Mouse (Mus musculus) erythroblast, embryonic 14.5 days (primary cell): Measurements from ENCODE around the gene Fto. TPM values are rescaled to one million over a fixed set of nuclear protein-coding genes. Genes with fewer than 3 reads are reported as not detected.

ENCODE experiments used
- H3K27me3 ChIP-seq: 2 replicates; pipeline ENCODE4 v1.6.1; 2012; ENCODE audit warnings: inconsistent platforms; ENCODE audit not compliant: control insufficient read depth
- H3K36me3 ChIP-seq: 2 replicates; pipeline ENCODE4 v1.6.1; 2012; ENCODE audit warnings: mild to moderate bottlenecking, inconsistent platforms; ENCODE audit not compliant: control insufficient read depth
- H3K4me1 ChIP-seq: 2 replicates; pipeline ENCODE4 v1.6.1; 2012; ENCODE audit warnings: inconsistent platforms; ENCODE audit not compliant: control insufficient read depth
- H3K4me3 ChIP-seq: replicated peaks from 2 replicates; pipeline ENCODE3; 2012; ENCODE audit warnings: moderate library complexity, mild to moderate bottlenecking, inconsistent platforms
- H3K9me3 ChIP-seq: 2 replicates; pipeline ENCODE4 v1.6.1; 2012; ENCODE audit warnings: low read length, inconsistent platforms, mixed read lengths; ENCODE audit not compliant: control insufficient read depth
- GATA1 ChIP-seq: IDR thresholded peaks from 2 replicates; pipeline ENCODE4 v1.6.1; 2012; ENCODE audit warnings: low read length, inconsistent platforms, mixed read lengths
- TAL1 ChIP-seq: IDR thresholded peaks from 3 replicates; pipeline ENCODE4 v1.6.1; 2012; ENCODE audit warnings: low read length, inconsistent platforms, mixed read lengths
- polyA plus RNA-seq: library from polyadenylated mRNA; stranded (reverse); fragments of >175 nt; gene quantifications from 2 replicates; pipeline ENCODE4 v1.2.3, GENCODE M21; 2012

Fto gene
- polyA plus RNA-seq, 1 experiment: 0.33 TPM

DNA sequence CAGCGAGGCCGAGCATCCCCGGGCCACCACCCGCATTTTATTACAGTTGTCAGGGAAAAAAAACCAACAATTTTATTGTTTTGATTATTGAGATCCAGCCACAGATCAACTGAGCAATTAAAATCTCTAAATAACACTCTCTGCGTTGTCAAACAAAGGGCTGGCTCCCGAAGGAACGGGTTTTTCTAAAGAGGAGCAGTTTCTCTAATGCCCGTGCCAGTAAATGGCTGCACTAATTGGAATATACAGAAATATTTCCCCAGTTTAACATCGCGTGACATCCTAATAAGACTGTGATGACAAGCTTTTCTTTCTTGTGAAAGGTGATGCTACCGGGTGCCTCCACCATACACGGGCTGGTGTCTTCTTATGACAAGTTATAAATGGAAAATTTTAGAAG is 324.9 kb downstream of the Fto start:
- H3K9me3 ChIP-seq: no peaks in the 10 kb centered on the region
- TF ChIP-seq TAL1: no peak
- TF ChIP-seq GATA1: no peak
- no peaks in the 10 kb centered on the region; the same call in 1 of the 2 replicates for H3K36me3 ChIP-seq
- H3K4me3 ChIP-seq: no peak overlapping the region
- H3K4me1 ChIP-seq: no peaks in the 10 kb centered on the region
- no peaks in the 10 kb centered on the region for H3K27me3 ChIP-seq

DNA sequence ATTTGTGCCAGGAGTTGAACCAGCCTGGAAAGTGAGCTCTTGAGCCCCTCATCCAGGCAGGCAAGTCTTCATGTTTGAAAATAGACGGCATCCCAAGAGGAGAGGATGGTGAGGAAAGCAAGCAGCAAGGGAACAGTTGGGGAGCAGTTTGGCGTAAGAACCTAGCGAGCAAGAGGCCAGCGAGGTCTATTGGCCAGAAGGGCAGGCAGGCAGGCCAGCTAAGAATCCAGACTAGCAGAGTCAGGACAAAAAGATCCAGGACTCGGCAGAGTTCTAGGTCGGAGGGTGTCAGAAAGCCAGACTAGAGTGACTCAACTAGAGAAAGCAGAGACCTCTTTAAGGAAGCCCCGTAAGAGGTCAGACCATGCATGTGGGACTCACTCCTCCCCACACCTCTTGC is 327.1 kb downstream of the Fto start:
- H3K36me3 ChIP-seq: no peaks in the 10 kb centered on the region
- TF ChIP-seq GATA1: no peak
- H3K4me3 ChIP-seq: no peak overlapping the region

DNA sequence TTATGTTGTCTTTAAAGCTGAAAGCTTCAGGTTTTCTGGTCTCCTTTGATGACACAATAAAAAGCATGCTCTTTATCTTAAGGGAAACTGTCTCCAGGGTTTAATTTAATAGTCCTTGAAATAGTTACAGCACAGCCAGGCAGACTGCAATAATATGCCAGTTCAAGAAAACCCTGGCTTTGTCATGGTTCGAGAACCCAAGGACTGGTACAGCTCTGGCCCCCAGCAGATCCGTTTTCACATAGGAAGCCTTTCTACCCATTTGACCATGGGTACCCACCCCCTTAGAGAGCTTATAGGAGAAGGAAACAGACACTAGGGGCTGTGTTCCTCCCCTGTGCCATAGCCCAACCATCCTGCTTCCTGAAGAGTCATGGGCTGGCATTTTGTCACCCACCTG is 332.2 kb downstream of the Fto start:
- no peak for TF ChIP-seq TAL1
- TF ChIP-seq GATA1: no peak
- Histone ChIP-seq H3K36me3 (no peaks in the 10 kb centered on the region), H3K9me3 (no peaks in the 10 kb centered on the region), H3K4me1 (no peaks in the 10 kb centered on the region), H3K27me3 (no peaks in the 10 kb centered on the region), H3K4me3 (no peak overlapping the region)

More for the DNA sequence above, 327.1 kb downstream of the Fto start:
- Histone ChIP-seq H3K4me1 (no peaks in the 10 kb centered on the region), H3K27me3 (no peaks in the 10 kb centered on the region), H3K9me3 (no peaks in the 10 kb centered on the region)

DNA sequence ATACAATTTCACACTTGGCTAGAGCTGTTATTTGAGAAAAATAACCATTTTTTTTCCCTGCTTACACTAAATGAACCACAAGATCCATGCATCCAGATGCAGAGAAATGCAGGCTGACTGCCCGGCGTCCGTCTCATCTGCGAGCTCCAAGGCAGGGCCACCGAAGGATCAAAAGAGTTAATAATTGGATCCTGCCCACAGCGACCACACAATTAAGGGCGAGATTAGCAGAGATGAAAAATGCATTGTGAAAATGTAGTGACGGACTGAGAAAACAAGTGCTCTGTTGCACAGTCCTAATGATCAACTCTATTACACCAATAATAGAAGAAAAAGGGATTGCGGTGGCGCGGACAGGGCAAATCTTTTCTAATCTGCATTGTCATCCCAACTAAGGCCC is 334.6 kb downstream of the Fto start:
- Histone ChIP-seq H3K36me3 (no peaks in the 10 kb centered on the region), H3K9me3 (no peaks in the 10 kb centered on the region), H3K4me3 (no peak overlapping the region), H3K27me3 (no peaks in the 10 kb centered on the region), H3K4me1 (no peaks in the 10 kb centered on the region)
- TF ChIP-seq GATA1 (no peak), TAL1 (no peak)

DNA sequence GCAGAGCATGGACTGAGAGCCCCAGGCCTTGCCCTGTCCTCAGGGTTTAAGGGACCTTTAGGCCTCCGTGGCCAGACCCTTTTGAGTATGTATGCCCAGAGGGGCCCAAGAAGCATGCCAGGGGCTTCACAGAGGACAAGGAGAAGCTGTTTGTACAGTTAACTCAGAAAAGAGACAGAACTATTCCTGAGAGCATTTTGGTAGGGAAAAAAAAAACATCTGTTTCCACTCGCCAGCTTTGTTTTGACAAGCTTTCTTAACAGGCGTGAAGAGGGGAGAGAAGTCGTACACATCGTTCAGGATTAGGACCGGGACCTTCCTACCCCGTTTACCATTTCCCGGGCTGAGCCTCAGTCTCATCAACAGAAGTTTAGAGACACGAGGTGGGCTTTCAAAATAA is 335.5 kb downstream of the Fto start:
- Histone ChIP-seq H3K36me3 (no peaks in the 10 kb centered on the region), H3K9me3 (no peaks in the 10 kb centered on the region), H3K4me3 (no peak overlapping the region), H3K4me1 (no peaks in the 10 kb centered on the region), H3K27me3 (no peaks in the 10 kb centered on the region)
- TF ChIP-seq GATA1: no peak
- TF ChIP-seq TAL1: no peak

DNA sequence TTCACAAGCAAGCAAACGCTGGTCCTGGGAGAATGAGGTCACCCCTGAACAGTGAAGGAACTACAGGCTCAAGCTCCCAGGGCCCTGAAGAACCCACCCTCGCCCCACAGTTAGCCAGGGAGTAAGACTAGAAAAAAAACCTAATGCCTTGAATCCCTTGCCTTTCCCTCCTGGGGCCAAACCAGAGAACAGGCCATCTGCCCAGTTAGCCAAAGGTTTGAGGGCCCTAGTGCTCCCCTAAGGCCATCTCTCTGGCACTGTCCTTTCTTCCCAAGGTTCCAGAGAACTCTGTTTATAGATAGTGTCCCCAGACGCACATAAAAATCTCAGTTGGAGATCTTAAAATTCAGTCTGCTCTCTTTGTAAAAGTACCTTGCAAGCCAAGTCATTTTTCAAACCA is 340.2 kb downstream of the Fto start:
- H3K9me3 ChIP-seq: no peaks in the 10 kb centered on the region
- no peaks in the 10 kb centered on the region for H3K36me3 ChIP-seq
- H3K27me3 ChIP-seq: no peaks in the 10 kb centered on the region
- H3K4me3 ChIP-seq: no peak overlapping the region
- H3K4me1 ChIP-seq: no peaks in the 10 kb centered on the region
- no peak for TF ChIP-seq TAL1
- no peak for TF ChIP-seq GATA1

DNA sequence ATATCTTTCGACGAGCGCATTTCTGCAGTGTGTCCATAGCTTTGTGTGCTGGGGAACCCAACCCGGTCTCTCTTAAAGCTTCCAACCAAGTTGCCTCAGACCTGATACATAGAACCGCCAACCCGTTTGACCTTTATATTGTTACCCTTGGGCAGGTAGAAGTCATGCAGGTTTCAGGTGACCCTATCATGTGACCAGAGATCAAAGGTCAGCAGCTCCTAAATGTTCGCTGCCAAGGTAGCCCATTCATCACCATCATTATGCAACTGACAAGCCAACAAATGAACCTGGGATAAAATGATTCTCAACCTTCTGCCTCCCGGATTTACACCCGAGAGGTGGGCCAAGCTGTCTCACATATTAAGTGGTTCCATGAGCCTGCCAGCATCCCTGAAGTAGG is 344.1 kb downstream of the Fto start:
- Histone ChIP-seq H3K4me3 (no peak overlapping the region), H3K9me3 (no peaks in the 10 kb centered on the region), H3K36me3 (no peaks in the 10 kb centered on the region), H3K4me1 (no peaks in the 10 kb centered on the region), H3K27me3 (no peaks in the 10 kb centered on the region)
- TF ChIP-seq GATA1 (no peak), TAL1 (no peak)

DNA sequence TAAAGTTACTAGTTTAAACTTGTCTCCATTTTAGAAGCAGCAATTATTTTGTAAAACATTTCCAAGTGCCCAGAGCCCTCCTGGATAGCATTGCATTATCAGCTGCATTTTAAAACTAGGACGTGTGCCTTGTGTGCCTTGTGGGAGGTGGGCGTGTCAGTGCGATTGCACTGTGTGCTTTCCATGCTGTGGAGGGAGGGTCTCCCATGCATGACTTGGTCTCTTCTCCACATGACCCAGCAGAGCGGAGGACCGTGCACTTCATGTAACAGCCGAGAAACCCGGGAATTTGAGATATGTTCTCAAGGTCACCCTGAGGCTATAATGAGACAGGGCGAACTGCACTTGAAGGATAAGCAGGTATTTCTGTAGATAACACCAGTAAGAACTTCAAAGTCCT is 347.6 kb downstream of the Fto start:
- no peak overlapping the region for H3K4me3 ChIP-seq
- H3K9me3 ChIP-seq: no peaks in the 10 kb centered on the region
- H3K36me3 ChIP-seq: no peaks in the 10 kb centered on the region
- TF ChIP-seq GATA1 (no peak), TAL1 (no peak)
- no peaks in the 10 kb centered on the region for H3K27me3 ChIP-seq
- H3K4me1 ChIP-seq: no peaks in the 10 kb centered on the region

DNA sequence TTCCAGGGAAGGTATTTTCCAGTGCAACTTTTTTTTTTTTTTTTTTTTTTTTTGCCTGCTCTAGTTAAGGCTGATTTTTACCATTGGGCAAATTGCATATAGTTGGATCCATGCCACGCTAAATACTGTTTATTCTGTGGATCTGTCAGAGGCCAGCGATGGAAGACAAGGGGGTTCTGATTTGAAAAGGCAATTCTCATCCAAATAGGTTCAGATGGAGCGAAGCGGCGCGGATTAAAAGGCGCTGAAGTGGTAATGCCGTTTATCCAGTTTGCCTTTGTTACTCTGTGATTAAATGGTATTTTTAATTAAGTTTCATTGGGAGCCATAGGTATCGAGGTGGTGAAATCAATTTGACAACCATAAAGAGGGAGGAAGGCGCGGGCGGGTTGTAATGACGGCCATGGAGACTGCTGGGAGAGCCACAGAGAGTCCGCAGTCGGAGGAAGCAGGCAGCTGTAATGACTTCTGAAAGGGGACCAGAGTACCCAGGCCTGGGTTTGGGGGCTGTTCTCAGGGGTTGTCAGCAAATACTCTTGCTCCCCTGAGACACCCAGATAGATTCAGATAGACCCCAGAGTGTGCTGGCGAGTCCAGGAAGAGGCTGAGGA is 356.2 kb downstream of the Fto start:
- Histone ChIP-seq H3K4me3 (no peak overlapping the region), H3K36me3 (peaks cover 3% of the 10 kb centered on the region), H3K27me3 (no peaks in the 10 kb centered on the region), H3K4me1 (no peaks in the 10 kb centered on the region; the same call in 1 of the 2 replicates), H3K9me3 (no peaks in the 10 kb centered on the region)
- TF ChIP-seq GATA1 (no peak), TAL1 (no peak)

DNA sequence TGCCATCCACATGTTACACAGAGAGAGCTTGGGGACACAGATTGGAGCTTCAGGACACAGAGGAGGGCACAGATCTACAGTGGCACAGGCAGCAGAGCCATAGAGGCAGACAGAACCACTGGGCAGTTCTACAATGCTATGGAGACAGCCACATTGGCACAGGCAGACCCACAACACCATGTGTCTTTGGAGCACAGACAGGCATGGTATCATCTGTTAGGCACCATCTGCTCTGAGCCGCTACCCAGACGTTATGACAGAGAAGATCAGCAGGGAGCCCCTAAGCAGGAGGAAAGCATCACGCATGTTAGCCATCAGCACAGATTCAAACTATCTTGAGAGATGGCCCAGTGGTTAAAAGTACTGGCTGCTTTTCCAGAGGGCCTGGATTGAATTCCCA is 363.6 kb downstream of the Fto start:
- no peak overlapping the region for H3K4me3 ChIP-seq
- no peaks in the 10 kb centered on the region for H3K36me3 ChIP-seq
- H3K9me3 ChIP-seq: no peaks in the 10 kb centered on the region
- no peak for TF ChIP-seq TAL1
- no peak for TF ChIP-seq GATA1
- no peaks in the 10 kb centered on the region; the same call in 1 of the 2 replicates for H3K27me3 ChIP-seq
- no peaks in the 10 kb centered on the region; the same call in 1 of the 2 replicates for H3K4me1 ChIP-seq
